Mouse (Mus musculus) hindbrain, embryonic 11.5 days (tissue): ENCODE data around the gene Fam71e1. TPM values are rescaled to one million over a fixed set of nuclear protein-coding genes. Genes with fewer than 3 reads are reported as not detected.

Experiments used
- ATAC-seq: fragments of 200-750 bp; cut with Nextera tagmentation; 2 replicates; pipeline ENCODE4 v1.8.0; 2017; ENCODE audit warnings: mild to moderate bottlenecking, moderate TSS enrichment, moderate library complexity; ENCODE audit not compliant: low FRiP score
- DNase-seq: peaks from one replicate; pipeline ENCODE4 v3.0.0-alpha.2; 2015; ENCODE audit warnings: low spot score
- H3K27ac ChIP-seq: fragments of 300-500 bp; sonication (generic); 2 replicates; pipeline ENCODE4 v1.5.1; 2014; ENCODE audit warnings: mild to moderate bottlenecking, low read depth, low read length
- H3K27me3 ChIP-seq: fragments of 300-500 bp; sonication (generic); 2 replicates; pipeline ENCODE4 v1.6.1; 2014; ENCODE audit warnings: mild to moderate bottlenecking, low read length, moderate library complexity, mixed read lengths; ENCODE audit not compliant: control insufficient read depth, insufficient read depth
- H3K36me3 ChIP-seq: fragments of 300-500 bp; sonication (generic); 2 replicates; pipeline ENCODE4 v1.6.1; 2014; ENCODE audit warnings: mild to moderate bottlenecking, low read length, moderate library complexity, mixed read lengths; ENCODE audit not compliant: control insufficient read depth, insufficient read depth
- H3K4me1 ChIP-seq: fragments of 300-500 bp; sonication (generic); replicated peaks from 2 replicates; pipeline ENCODE4 v1.6.1; 2014; ENCODE audit warnings: low read length, mixed read lengths; ENCODE audit not compliant: control insufficient read depth, insufficient read depth
- H3K4me2 ChIP-seq: fragments of 300-500 bp; sonication (generic); replicated peaks from 2 replicates; pipeline ENCODE4 v1.6.1; 2014; ENCODE audit warnings: mild to moderate bottlenecking, low read depth, low read length
- H3K4me3 ChIP-seq: fragments of 300-500 bp; sonication (generic); 2 replicates; pipeline ENCODE4 v1.5.1; 2014; ENCODE audit warnings: low read depth, low read length
- H3K9ac ChIP-seq: fragments of 300-500 bp; sonication (generic); 2 replicates; pipeline ENCODE4 v1.6.1; 2014; ENCODE audit warnings: low read depth, low read length
- H3K9me3 ChIP-seq: fragments of 300-500 bp; sonication (generic); 2 replicates; pipeline ENCODE4 v1.6.1; 2016; ENCODE audit warnings: low read length; ENCODE audit not compliant: control insufficient read depth
- WGBS: fragments of 180-500 bp; shearing (Covaris S2); extraction: QIAGEN DNeasy Blood & Tissue Kit; methylation state at CpG from one replicate; pipeline ENCODE4 v1.1.7; 2014; 5-methylcytosine and 5-hydroxymethylcytosine counted together
- polyA plus RNA-seq: library from polyadenylated mRNA; unstranded; fragments of >200 nt; fragmentation: Nextera tagmentation; extraction: Ambion mirVana; gene quantifications from 2 replicates; pipeline ENCODE4 v1.2.1, GENCODE M21; 2014

The Fam71e1 gene
- polyA plus RNA-seq, 1 experiment from 2014 or later: 20.6 TPM

- Histone ChIP-seq H3K27ac (0 out of 2 replicates have a peak overlapping the region, but pooled peaks have one; percentile 21), H3K27me3 (no peaks in the 10 kb centered on the region), H3K4me3 (no peak overlapping the region), H3K4me1 (peaks cover 14% of the 10 kb centered on the region), H3K9me3 (no peaks in the 10 kb centered on the region), H3K4me2 (no peak overlapping the region), H3K36me3 (no peaks in the 10 kb centered on the region), H3K9ac (no peak overlapping the region)
- 89% methylated on average over 16 of the region's 16 CpGs for WGBS
- DNase-seq (no peak), ATAC-seq (no peak)
Measured at GRCm38 (mm10) chr7:44469677-44470675, 26.4 kb upstream of the Fam71e1 start.

- no peak overlapping the region for H3K4me2 ChIP-seq
- no peak for ATAC-seq
- no peaks in the 10 kb centered on the region for H3K27me3 ChIP-seq
- H3K4me1 ChIP-seq: peaks cover 14% of the 10 kb centered on the region
- 84% methylated on average over 16 of the region's 16 CpGs for WGBS
- DNase-seq: no peak
- H3K36me3 ChIP-seq: no peaks in the 10 kb centered on the region
- no peak overlapping the region for H3K27ac ChIP-seq
- H3K4me3 ChIP-seq: no peak overlapping the region
- no peaks in the 10 kb centered on the region for H3K9me3 ChIP-seq
- H3K9ac ChIP-seq: no peak overlapping the region
Measured at GRCm38 (mm10) chr7:44470696-44471612, 25.4 kb upstream of the Fam71e1 start.

GRCm38 (mm10) chr7:44471880-44472557 lies 24.4 kb upstream of the Fam71e1 start:
- Histone ChIP-seq H3K4me1 (peaks cover 14% of the 10 kb centered on the region), H3K9me3 (no peaks in the 10 kb centered on the region), H3K27me3 (no peaks in the 10 kb centered on the region), H3K36me3 (no peaks in the 10 kb centered on the region), H3K4me3 (no peak overlapping the region), H3K4me2 (no peak overlapping the region), H3K27ac (no peak overlapping the region), H3K9ac (no peak overlapping the region)
- WGBS: 55% methylated on average over 6 of the region's 6 CpGs
- no peak for DNase-seq
- ATAC-seq: no peak

GRCm38 (mm10) chr7:44472558-44472885 lies 23.9 kb upstream of the Fam71e1 start:
- no peak overlapping the region for H3K9ac ChIP-seq
- 63% methylated on average over 1 of the region's 1 CpGs for WGBS
- H3K4me2 ChIP-seq: no peak overlapping the region
- H3K27ac ChIP-seq: no peak overlapping the region
- no peaks in the 10 kb centered on the region for H3K27me3 ChIP-seq
- DNase-seq (no peak), ATAC-seq (no peak)
- no peak overlapping the region for H3K4me3 ChIP-seq
- no peaks in the 10 kb centered on the region for H3K9me3 ChIP-seq
- no peaks in the 10 kb centered on the region for H3K36me3 ChIP-seq
- H3K4me1 ChIP-seq: peaks cover 14% of the 10 kb centered on the region

- 0 out of 2 replicates have a peak, but pooled peaks have one; percentile 0 for ATAC-seq
- H3K9ac ChIP-seq: 0 out of 2 replicates have a peak overlapping the region, but pooled peaks have one; percentile 23
- H3K9me3 ChIP-seq: no peaks in the 10 kb centered on the region
- H3K36me3 ChIP-seq: no peaks in the 10 kb centered on the region
- H3K4me2 ChIP-seq: no peak overlapping the region
- 65% methylated on average over 9 of the region's 9 CpGs for WGBS
- H3K4me3 ChIP-seq: no peak overlapping the region; the same call in 1 of the 2 replicates
- no peak for DNase-seq
- no peak overlapping the region for H3K27ac ChIP-seq
- peaks cover 14% of the 10 kb centered on the region for H3K4me1 ChIP-seq
- H3K27me3 ChIP-seq: no peaks in the 10 kb centered on the region; the same call in 1 of the 2 replicates
Measured at GRCm38 (mm10) chr7:44472961-44473646, 23.3 kb upstream of the Fam71e1 start.

GRCm38 (mm10) chr7:44474419-44474818 lies 22.0 kb upstream of the Fam71e1 start:
- Histone ChIP-seq H3K9me3 (no peaks in the 10 kb centered on the region), H3K4me2 (no peak overlapping the region), H3K27ac (peak overlapping the region; percentile 58), H3K9ac (peak overlapping the region; percentile 41; the same call in 1 of the 2 replicates), H3K27me3 (no peaks in the 10 kb centered on the region; the same call in 1 of the 2 replicates), H3K36me3 (no peaks in the 10 kb centered on the region), H3K4me1 (peaks cover 8% of the 10 kb centered on the region), H3K4me3 (no peak overlapping the region)
- DNase-seq (peak; percentile 68), ATAC-seq (peak; percentile 82)
- 13% methylated on average over 4 of the region's 4 CpGs for WGBS

GRCm38 (mm10) chr7:44475046-44475614 lies 21.3 kb upstream of the Fam71e1 start:
- peak overlapping the region; percentile 58; the same call in 1 of the 2 replicates for H3K27ac ChIP-seq
- H3K4me3 ChIP-seq: no peak overlapping the region
- no peak for DNase-seq
- peaks cover 8% of the 10 kb centered on the region for H3K4me1 ChIP-seq
- 26% methylated on average over 5 of the region's 5 CpGs for WGBS
- H3K27me3 ChIP-seq: no peaks in the 10 kb centered on the region; the same call in 1 of the 2 replicates
- H3K9ac ChIP-seq: no peak overlapping the region
- H3K36me3 ChIP-seq: no peaks in the 10 kb centered on the region
- peak; percentile 18; the same call in 1 of the 2 replicates for ATAC-seq
- no peak overlapping the region for H3K4me2 ChIP-seq
- no peaks in the 10 kb centered on the region for H3K9me3 ChIP-seq
